Mouse (Mus musculus) hindbrain, embryonic 11.5 days (tissue): ENCODE results near the gene Myh9. TPM values are rescaled to one million over a fixed set of nuclear protein-coding genes. Genes with fewer than 3 reads are reported as not detected.
A peak's percentile ranks its signal among the peaks of the same experiment; 100 is the strongest.

Experiments
- ATAC-seq: fragments of 200-750 bp; cut with Nextera tagmentation; 2 replicates; pipeline ENCODE4 v1.8.0; 2017; ENCODE audit warnings: mild to moderate bottlenecking, moderate TSS enrichment, moderate library complexity; ENCODE audit not compliant: low FRiP score
- DNase-seq: peaks from one replicate; pipeline ENCODE4 v3.0.0-alpha.2; 2015; ENCODE audit warnings: low spot score
- H3K27ac ChIP-seq: fragments of 300-500 bp; sonication (generic); 2 replicates; pipeline ENCODE4 v1.5.1; 2014; ENCODE audit warnings: mild to moderate bottlenecking, low read depth, low read length
- H3K27me3 ChIP-seq: fragments of 300-500 bp; sonication (generic); 2 replicates; pipeline ENCODE4 v1.6.1; 2014; ENCODE audit warnings: mild to moderate bottlenecking, low read length, moderate library complexity, mixed read lengths; ENCODE audit not compliant: control insufficient read depth, insufficient read depth
- H3K36me3 ChIP-seq: fragments of 300-500 bp; sonication (generic); 2 replicates; pipeline ENCODE4 v1.6.1; 2014; ENCODE audit warnings: mild to moderate bottlenecking, low read length, moderate library complexity, mixed read lengths; ENCODE audit not compliant: control insufficient read depth, insufficient read depth
- H3K4me1 ChIP-seq: fragments of 300-500 bp; sonication (generic); replicated peaks from 2 replicates; pipeline ENCODE4 v1.6.1; 2014; ENCODE audit warnings: low read length, mixed read lengths; ENCODE audit not compliant: control insufficient read depth, insufficient read depth
- H3K4me2 ChIP-seq: fragments of 300-500 bp; sonication (generic); replicated peaks from 2 replicates; pipeline ENCODE4 v1.6.1; 2014; ENCODE audit warnings: mild to moderate bottlenecking, low read depth, low read length
- H3K4me3 ChIP-seq: fragments of 300-500 bp; sonication (generic); 2 replicates; pipeline ENCODE4 v1.5.1; 2014; ENCODE audit warnings: low read depth, low read length
- H3K9ac ChIP-seq: fragments of 300-500 bp; sonication (generic); 2 replicates; pipeline ENCODE4 v1.6.1; 2014; ENCODE audit warnings: low read depth, low read length
- H3K9me3 ChIP-seq: fragments of 300-500 bp; sonication (generic); 2 replicates; pipeline ENCODE4 v1.6.1; 2016; ENCODE audit warnings: low read length; ENCODE audit not compliant: control insufficient read depth
- whole genome bisulfite sequencing: fragments of 180-500 bp; shearing (Covaris S2); extraction: QIAGEN DNeasy Blood & Tissue Kit; methylation state at CpG from one replicate; pipeline ENCODE4 v1.1.7; 2014; 5-methylcytosine and 5-hydroxymethylcytosine counted together
- polyA plus RNA-seq: library from polyadenylated mRNA; unstranded; fragments of >200 nt; fragmentation: Nextera tagmentation; extraction: Ambion mirVana; gene quantifications from 2 replicates; pipeline ENCODE4 v1.2.1, GENCODE M21; 2014

Myh9 gene
- polyA plus RNA-seq, 1 experiment from 2014 or later, result 29.8 TPM

DNA sequence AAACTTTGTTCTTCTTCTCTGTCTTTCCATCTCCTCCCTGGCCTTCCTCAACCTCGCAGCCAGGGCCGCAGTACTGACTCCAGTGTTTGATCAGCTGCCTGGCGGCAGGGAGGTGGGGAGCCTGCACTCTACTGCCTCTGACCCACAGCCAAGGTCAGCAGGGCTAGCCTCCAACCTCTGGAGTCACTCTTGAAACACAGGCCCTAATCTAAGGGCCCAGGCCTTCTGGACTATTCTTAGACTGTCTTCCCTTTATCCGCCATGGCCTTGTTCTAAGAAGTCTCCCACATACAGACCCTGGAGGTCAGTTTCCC, 41.7 kb upstream of the Myh9 start:
- no peak overlapping the region; the same call in 1 of the 2 replicates for H3K9ac ChIP-seq
- peak overlapping the region; percentile 36; the same call in 1 of the 2 replicates for H3K27ac ChIP-seq
- 64% methylated on average over 4 of the region's 4 CpGs for WGBS

DNA sequence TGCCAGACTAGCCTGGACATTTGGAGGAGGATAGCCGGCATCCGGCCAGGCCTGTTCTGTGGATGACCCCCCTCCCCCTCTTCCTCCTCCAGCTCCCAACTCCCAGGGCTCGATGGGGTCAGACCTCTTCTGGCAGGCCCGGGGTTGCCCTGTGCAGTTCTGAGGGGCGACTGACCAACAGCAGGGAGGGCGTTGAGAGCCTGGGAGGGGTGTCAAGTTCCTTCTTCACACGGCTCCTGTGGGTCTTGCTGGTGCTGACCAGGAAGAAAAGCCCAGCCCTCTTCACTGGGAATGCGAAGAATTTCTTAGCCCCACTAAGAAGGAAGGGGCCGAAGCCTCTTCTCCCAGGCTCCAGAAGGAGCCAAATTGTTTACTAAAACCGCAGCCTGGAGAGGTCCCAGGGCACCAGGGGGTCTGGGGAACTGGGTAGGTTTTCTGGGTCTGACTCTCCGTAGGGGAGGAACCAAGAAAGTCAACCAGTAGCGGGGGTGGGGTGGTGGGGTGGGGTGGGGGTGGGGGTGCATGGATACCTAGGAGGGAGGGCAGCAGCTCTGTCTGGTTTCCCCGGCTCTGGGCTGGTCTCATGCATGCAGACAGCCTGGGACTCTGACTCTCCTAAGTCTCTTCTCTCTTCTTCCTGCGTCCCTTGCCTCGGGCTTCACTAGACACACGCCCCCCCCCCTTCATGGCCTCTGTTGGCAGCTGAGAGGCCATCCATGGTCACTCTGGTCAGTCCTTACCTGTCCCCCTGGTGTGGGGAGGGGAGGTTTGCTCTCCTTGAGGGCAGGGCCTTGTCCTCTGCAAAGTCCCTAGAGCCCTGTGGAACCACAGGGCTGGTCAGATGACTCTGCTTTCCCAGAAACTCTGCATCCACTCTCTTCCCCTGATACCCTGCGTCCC, 41.1 kb upstream of the Myh9 start:
- DNase-seq (peak; percentile 38), ATAC-seq (no peak)
- H3K9ac ChIP-seq, result no peak overlapping the region; the same call in 1 of the 2 replicates
- no peaks in the 10 kb centered on the region for H3K4me1 ChIP-seq
- H3K4me3 ChIP-seq, result no peak overlapping the region
- H3K9me3 ChIP-seq, result no peaks in the 10 kb centered on the region
- peak overlapping the region; percentile 36; the same call in 1 of the 2 replicates for H3K27ac ChIP-seq
- H3K4me2 ChIP-seq, result 0 out of 2 replicates have a peak overlapping the region, but pooled peaks have one; percentile 6
- no peaks in the 10 kb centered on the region for H3K36me3 ChIP-seq
- 13% methylated on average over 15 of the region's 17 CpGs for WGBS
- no peaks in the 10 kb centered on the region for H3K27me3 ChIP-seq

More for the DNA sequence above, 41.7 kb upstream of the Myh9 start:
- Histone ChIP-seq H3K4me1 (no peaks in the 10 kb centered on the region), H3K36me3 (no peaks in the 10 kb centered on the region), H3K27me3 (no peaks in the 10 kb centered on the region), H3K4me3 (no peak overlapping the region), H3K9me3 (no peaks in the 10 kb centered on the region), H3K4me2 (no peak overlapping the region)
- DNase-seq, result no peak
- no peak for ATAC-seq

GRCm38 (mm10) chr15:77882297-77882696, 40.3 kb upstream of the Myh9 start:
- Histone ChIP-seq H3K4me2 (no peak overlapping the region), H3K4me3 (no peak overlapping the region), H3K9me3 (no peaks in the 10 kb centered on the region), H3K36me3 (no peaks in the 10 kb centered on the region), H3K27ac (no peak overlapping the region), H3K9ac (no peak overlapping the region), H3K4me1 (no peaks in the 10 kb centered on the region), H3K27me3 (no peaks in the 10 kb centered on the region)
- 65% methylated on average over 6 of the region's 6 CpGs for WGBS
- ATAC-seq (no peak), DNase-seq (no peak)

DNA sequence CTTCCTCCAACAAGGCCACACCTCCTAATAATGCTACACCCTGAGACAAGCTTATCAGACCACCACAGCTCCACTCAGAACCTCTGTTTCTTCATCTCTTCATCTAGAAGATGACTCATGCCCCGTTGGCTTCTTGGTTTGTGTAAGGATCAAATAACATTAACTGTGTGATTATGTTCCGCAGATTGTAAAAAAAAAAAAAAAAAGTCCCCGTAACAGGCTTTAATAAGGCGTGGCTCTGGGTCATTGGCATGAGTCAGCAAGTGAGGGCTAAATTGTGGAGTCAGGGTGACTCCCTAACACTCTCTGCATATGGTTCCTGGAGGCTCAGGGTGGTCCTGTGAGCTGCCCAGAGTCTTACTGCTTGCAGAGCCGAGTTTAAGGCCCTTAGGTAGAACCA, 39.7 kb upstream of the Myh9 start:
- Histone ChIP-seq H3K9ac (no peak overlapping the region), H3K27ac (no peak overlapping the region), H3K4me1 (no peaks in the 10 kb centered on the region), H3K4me2 (no peak overlapping the region), H3K36me3 (no peaks in the 10 kb centered on the region), H3K27me3 (no peaks in the 10 kb centered on the region), H3K9me3 (no peaks in the 10 kb centered on the region), H3K4me3 (no peak overlapping the region)
- ATAC-seq (no peak), DNase-seq (no peak)
- 72% methylated on average over 5 of the region's 5 CpGs for WGBS

GRCm38 (mm10) chr15:77880738-77881137, 38.8 kb upstream of the Myh9 start:
- no peak for ATAC-seq
- H3K9ac ChIP-seq, result no peak overlapping the region

GRCm38 (mm10) chr15:77879756-77880155, 37.8 kb upstream of the Myh9 start:
- no peak overlapping the region for H3K27ac ChIP-seq
- ATAC-seq, result no peak
- no peak for DNase-seq
- H3K4me3 ChIP-seq, result no peak overlapping the region
- H3K4me2 ChIP-seq, result no peak overlapping the region
- H3K9ac ChIP-seq, result no peak overlapping the region
- WGBS, result 87% methylated on average over 3 of the region's 3 CpGs
- H3K4me1 ChIP-seq, result no peaks in the 10 kb centered on the region
- H3K9me3 ChIP-seq, result no peaks in the 10 kb centered on the region
- H3K27me3 ChIP-seq, result no peaks in the 10 kb centered on the region
- no peaks in the 10 kb centered on the region for H3K36me3 ChIP-seq

More at GRCm38 (mm10) chr15:77880738-77881137, 38.8 kb upstream of the Myh9 start:
- 86% methylated on average over 5 of the region's 5 CpGs for WGBS
- H3K4me3 ChIP-seq, result no peak overlapping the region
- no peaks in the 10 kb centered on the region for H3K27me3 ChIP-seq
- H3K36me3 ChIP-seq, result no peaks in the 10 kb centered on the region
- H3K9me3 ChIP-seq, result no peaks in the 10 kb centered on the region
- no peak for DNase-seq
- H3K4me1 ChIP-seq, result no peaks in the 10 kb centered on the region
- H3K27ac ChIP-seq, result no peak overlapping the region
- H3K4me2 ChIP-seq, result no peak overlapping the region

GRCm38 (mm10) chr15:77877209-77877608, 35.2 kb upstream of the Myh9 start:
- Histone ChIP-seq H3K27me3 (no peaks in the 10 kb centered on the region), H3K4me1 (no peaks in the 10 kb centered on the region), H3K4me2 (no peak overlapping the region), H3K27ac (no peak overlapping the region), H3K9me3 (no peaks in the 10 kb centered on the region), H3K4me3 (no peak overlapping the region), H3K9ac (no peak overlapping the region), H3K36me3 (no peaks in the 10 kb centered on the region)
- no peak for ATAC-seq
- 71% methylated on average over 2 of the region's 2 CpGs for WGBS
- no peak for DNase-seq

GRCm38 (mm10) chr15:77876716-77877115, 34.7 kb upstream of the Myh9 start:
- Histone ChIP-seq H3K4me2 (no peak overlapping the region), H3K9me3 (no peaks in the 10 kb centered on the region), H3K27ac (no peak overlapping the region), H3K27me3 (no peaks in the 10 kb centered on the region), H3K4me3 (no peak overlapping the region), H3K9ac (no peak overlapping the region), H3K4me1 (no peaks in the 10 kb centered on the region), H3K36me3 (no peaks in the 10 kb centered on the region)
- WGBS, result 84% methylated on average over 3 of the region's 3 CpGs
- no peak for ATAC-seq
- no peak for DNase-seq

DNA sequence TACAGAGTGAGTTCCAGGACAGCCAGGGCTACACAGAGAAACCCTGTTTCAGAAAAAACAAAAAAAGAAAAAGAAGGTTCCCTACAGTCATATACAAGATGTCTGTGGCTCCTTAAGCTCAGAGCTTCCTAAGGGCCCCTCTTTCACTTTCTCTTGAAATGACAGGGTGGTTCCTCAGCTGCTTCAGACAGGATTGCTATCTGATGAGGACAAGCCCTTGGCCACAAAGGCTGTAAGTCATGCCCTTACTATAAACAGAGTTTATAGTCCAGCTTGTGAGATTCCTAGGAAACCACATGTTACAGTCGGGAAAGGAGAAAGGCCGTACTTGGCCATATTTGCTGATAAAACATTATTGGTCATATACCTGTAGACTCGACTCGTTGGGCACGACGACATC, 34.0 kb upstream of the Myh9 start:
- Histone ChIP-seq H3K9ac (no peak overlapping the region), H3K27me3 (no peaks in the 10 kb centered on the region), H3K4me1 (no peaks in the 10 kb centered on the region), H3K4me3 (no peak overlapping the region), H3K27ac (no peak overlapping the region), H3K36me3 (no peaks in the 10 kb centered on the region), H3K4me2 (no peak overlapping the region), H3K9me3 (no peaks in the 10 kb centered on the region)
- ATAC-seq (no peak), DNase-seq (no peak)
- WGBS, result 95% methylated on average over 6 of the region's 6 CpGs
